10 mouse cellular contexts compared by ENCODE assay signal in genomic region chr7:100042120-100042519, GRCm38 (mm10). TPM values are rescaled to one million over a fixed set of nuclear protein-coding genes. Genes with fewer than 3 reads are reported as not detected.
DNase-seq lines count a peak whose midpoint lies in the region; ATAC-seq and TF ChIP-seq lines count a peak whose summit lies in the region.
"Had no signal": no experiment of that assay in that cellular context is flagged by ENCODE, and none has a peak within 500 bp of the region (broad histone marks: within the 10 kb centered on the region; RNA-seq: fewer than 3 reads in every experiment).

No protein-coding gene starts in this region.

- 0 out of 2 replicates have a peak overlapping the region, but pooled peaks have one; percentile 21 for H3K9ac ChIP-seq in heart, embryonic 16.5 days (ENCODE audit: low read length)
- H3K9ac ChIP-seq in forebrain, embryonic 13.5 days, result no peak overlapping the region
- no peak overlapping the region for H3K9ac ChIP-seq in limb, embryonic 14.5 days (ENCODE audit: low read depth, low read length, severe bottlenecking)

- no peak for ATAC-seq in heart, embryonic 16.5 days (replicated peaks; ENCODE audit: extremely low read depth, insufficient read depth, low FRiP score)
- no peak for ATAC-seq in forebrain, embryonic 13.5 days
- ATAC-seq in limb, embryonic 14.5 days (ENCODE audit: low FRiP score, low read depth), result no peak; the same call in 1 of the 2 replicates

- H3K4me1 ChIP-seq in heart, embryonic 16.5 days (ENCODE audit: control insufficient read depth, insufficient read depth, low read length), result peaks cover 3% of the 10 kb centered on the region
- H3K4me1 ChIP-seq in forebrain, embryonic 13.5 days, result peaks cover 4% of the 10 kb centered on the region
- H3K4me1 ChIP-seq in limb, embryonic 14.5 days (ENCODE audit: control insufficient read depth, insufficient read depth, low read length), result peaks cover 9% of the 10 kb centered on the region; the same call in 1 of the 2 replicates

- 11% methylated on average over 31 of the region's 31 CpGs for WGBS in heart, embryonic 16.5 days
- WGBS in forebrain, embryonic 13.5 days, result 23% methylated on average over 26 of the region's 31 CpGs
- 6% methylated on average over 30 of the region's 31 CpGs for WGBS in limb, embryonic 14.5 days

- peak overlapping the region; percentile 40; the same call in 1 of the 2 replicates for H3K4me2 ChIP-seq in heart, embryonic 16.5 days (ENCODE audit: low read depth, low read length)
- H3K4me2 ChIP-seq in forebrain, embryonic 13.5 days, result peak overlapping the region; percentile 24; the same call in 1 of the 2 replicates
- H3K4me2 ChIP-seq in limb, embryonic 14.5 days (replicated peaks; ENCODE audit: low read depth, low read length, severe bottlenecking), result peak overlapping the region; percentile 23; the same call in 1 of the 2 replicates

- DNase-seq in heart, postnatal 36 days, result no peak
- peak; percentile 62 for DNase-seq in Muller cell, postnatal 12 days (ENCODE audit: inconsistent ontology term)
- no peak for DNase-seq in limb, embryonic 14.5 days (ENCODE audit: low spot score)
- DNase-seq in yolk sac, embryonic 10.5 days (ENCODE audit: low spot score), result no peak
- no peak for DNase-seq in frontal cortex, postnatal 36 days (ENCODE audit: low spot score in 2 of 2)
- no peak for DNase-seq in spleen, adult 18-20 months
- DNase-seq: thymus, postnatal 4 days had no signal

- H3K36me3 ChIP-seq in heart, embryonic 16.5 days (ENCODE audit: control insufficient read depth, insufficient read depth), result no peaks in the 10 kb centered on the region
- no peaks in the 10 kb centered on the region for H3K36me3 ChIP-seq in forebrain, embryonic 13.5 days (ENCODE audit: poor library complexity, severe bottlenecking)
- no peaks in the 10 kb centered on the region for H3K36me3 ChIP-seq in limb, embryonic 14.5 days (ENCODE audit: control insufficient read depth, insufficient read depth, low read length)

- H3K9me3 ChIP-seq in heart, embryonic 16.5 days (replicated peaks; ENCODE audit: control insufficient read depth, low read length), result no peaks in the 10 kb centered on the region; the same call in 1 of the 2 replicates
- no peaks in the 10 kb centered on the region for H3K9me3 ChIP-seq in forebrain, embryonic 13.5 days (replicated peaks)
- H3K9me3 ChIP-seq in limb, embryonic 14.5 days (ENCODE audit: control insufficient read depth, low read length), result no peaks in the 10 kb centered on the region

- no peak for TF ChIP-seq POLR2A in limb, embryonic 14.5 days (IDR thresholded peaks at IDR 0.05; ENCODE audit: borderline replicate concordance, extremely low read depth, insufficient read depth, insufficient read length)

- intact Hi-C loops in heart, postnatal 36 days (cut with DNase I), result no loop called here

- H3K4me3 ChIP-seq in heart, embryonic 16.5 days (ENCODE audit: low read length), result no peak overlapping the region; the same call in none of the 2 replicates
- H3K4me3 ChIP-seq in forebrain, embryonic 13.5 days, result no peak overlapping the region
- no peak overlapping the region for H3K4me3 ChIP-seq in limb, embryonic 14.5 days (replicated peaks; ENCODE audit: low read length)
- H3K4me3 ChIP-seq: myocyte had no signal

- no peaks in the 10 kb centered on the region; the same call in 1 of the 2 replicates for H3K27me3 ChIP-seq in heart, embryonic 16.5 days (ENCODE audit: control insufficient read depth, insufficient read depth, low read length)
- H3K27me3 ChIP-seq in forebrain, embryonic 13.5 days, result 0 out of 2 replicates have a peak, but pooled peaks cover 4% of the 10 kb centered on the region
- H3K27me3 ChIP-seq in limb, embryonic 14.5 days (ENCODE audit: control insufficient read depth, insufficient read depth, low read length), result no peaks in the 10 kb centered on the region

- H3K27ac ChIP-seq in heart, embryonic 16.5 days (ENCODE audit: low read length), result no peak overlapping the region
- H3K27ac ChIP-seq in forebrain, embryonic 13.5 days, result no peak overlapping the region
- no peak overlapping the region for H3K27ac ChIP-seq in limb, embryonic 14.5 days (replicated peaks; ENCODE audit: low read depth, low read length)

RNA-seq across cellular contexts. Expression of gene Chrdl2, which starts 36.1 kb away (rescaled TPM):
- 0.15 TPM in 1 of 2 replicates, not detected in the other for polyA plus RNA-seq in heart, embryonic 16.5 days (2015; fragmentation: Nextera tagmentation; extraction: Ambion mirVana)
- under 1 TPM in 1 of 2 experiments, not detected in 1; 0.38 TPM for total RNA-seq in heart, postnatal 36 days (2021)
- polyA plus RNA-seq in forebrain, embryonic 13.5 days (2015; fragmentation: Nextera tagmentation; extraction: Ambion mirVana), result not detected in 2 replicates
- 4.0 and 4.6 TPM in 2 replicates for polyA plus RNA-seq in limb, embryonic 14.5 days (2012; rRNA removed)
- 2.1 and 2.6 TPM in 2 replicates for polyA plus RNA-seq in limb, embryonic 14.5 days (2014; fragmentation: Nextera tagmentation; extraction: Ambion mirVana)
- polyA plus RNA-seq: myocyte had no signal
